Mouse (Mus musculus) cerebellum, postnatal 4 days (tissue): ENCODE measurements around the gene Bcl11a.

ENCODE experiments used
- DNase-seq, 2 experiments: peaks; one replicate each; pipeline ENCODE4 v3.0.0; 2022; ENCODE audit warnings: low spot score in 2 of 2, mixed read lengths in 1 of 2

Gene Bcl11a

DNA sequence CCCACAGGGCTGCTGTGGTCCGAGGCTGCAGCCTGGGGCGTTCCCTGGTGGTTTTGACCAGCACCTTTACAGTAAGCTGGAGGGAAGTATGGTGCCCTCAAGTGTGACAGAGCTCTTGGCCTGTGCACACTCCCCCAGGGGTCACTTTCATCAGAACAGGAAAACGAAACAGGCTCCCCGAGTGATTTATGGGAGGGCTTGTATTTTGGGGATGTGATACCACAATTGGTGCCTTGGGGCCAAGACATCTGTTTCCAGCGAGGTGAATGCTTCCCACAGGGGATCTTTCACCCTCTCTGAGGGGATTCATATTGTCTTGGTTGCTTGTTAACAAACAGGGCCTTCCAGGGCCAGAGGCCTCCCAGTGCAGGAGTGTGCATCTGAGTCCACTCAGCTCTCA lies 122.5 kb downstream of the Bcl11a start:
- DNase-seq = no peak

GRCm38 (mm10) chr11:24201223-24201622 lies 123.4 kb downstream of the Bcl11a start:
- DNase-seq = no peak

DNA sequence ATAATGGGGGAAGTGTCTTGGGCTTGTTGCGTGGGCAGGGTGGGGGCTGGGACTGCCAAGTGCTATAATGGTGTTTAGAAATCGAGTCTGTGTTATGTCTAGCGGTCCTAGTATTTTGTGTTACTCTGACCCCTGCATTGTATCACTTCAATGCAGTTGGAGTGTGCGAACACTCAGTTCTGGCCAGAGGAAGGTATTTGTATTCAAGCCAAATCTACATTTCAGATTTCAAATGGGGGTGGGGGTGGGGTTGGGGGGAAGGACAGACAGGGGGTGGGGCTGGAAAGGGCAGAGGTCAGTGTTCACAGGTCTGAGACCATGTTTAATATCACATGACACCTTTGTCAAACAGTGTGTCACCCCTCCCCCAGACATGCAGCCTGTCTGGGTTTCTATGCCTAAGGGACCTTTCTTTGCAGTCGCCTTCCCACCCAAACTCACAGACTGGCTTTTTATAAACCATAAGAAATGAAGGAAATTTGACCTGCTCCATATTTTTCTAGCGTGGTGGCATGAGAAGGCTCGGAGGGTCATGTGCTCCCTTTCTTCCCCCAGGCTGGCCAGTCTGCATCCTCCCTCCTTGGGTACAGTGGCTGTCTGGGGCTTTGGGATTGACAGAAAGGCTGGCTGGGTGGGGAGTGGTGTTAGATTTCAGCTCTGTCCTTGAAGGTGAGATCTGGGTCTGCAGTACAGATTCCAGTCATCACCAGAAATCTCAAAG lies 124.9 kb downstream of the Bcl11a start:
- DNase-seq = no peak

- DNase-seq = no peak
Observed at GRCm38 (mm10) chr11:24203489-24203888, 125.6 kb downstream of the Bcl11a start.

DNA sequence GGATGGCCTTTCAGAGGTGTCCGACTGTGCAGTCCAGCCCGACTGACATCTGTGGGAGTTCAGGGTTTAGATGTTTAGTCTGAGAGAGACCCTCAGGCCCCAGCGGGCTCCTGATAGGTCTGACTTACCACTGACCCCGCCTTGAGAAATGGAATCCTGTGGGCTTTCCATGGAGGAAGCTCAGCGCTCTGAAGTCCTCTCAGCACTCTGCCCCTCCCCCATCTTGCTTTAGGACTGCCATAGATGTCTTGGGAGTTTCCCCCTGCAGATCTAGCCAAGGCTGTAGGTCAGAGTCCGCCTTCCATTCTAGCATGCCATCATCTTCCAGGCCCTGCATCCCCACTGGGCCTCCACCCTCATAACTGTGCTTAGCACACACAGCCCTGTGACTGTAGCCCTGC lies 131.1 kb downstream of the Bcl11a start:
- no peak for DNase-seq

DNA sequence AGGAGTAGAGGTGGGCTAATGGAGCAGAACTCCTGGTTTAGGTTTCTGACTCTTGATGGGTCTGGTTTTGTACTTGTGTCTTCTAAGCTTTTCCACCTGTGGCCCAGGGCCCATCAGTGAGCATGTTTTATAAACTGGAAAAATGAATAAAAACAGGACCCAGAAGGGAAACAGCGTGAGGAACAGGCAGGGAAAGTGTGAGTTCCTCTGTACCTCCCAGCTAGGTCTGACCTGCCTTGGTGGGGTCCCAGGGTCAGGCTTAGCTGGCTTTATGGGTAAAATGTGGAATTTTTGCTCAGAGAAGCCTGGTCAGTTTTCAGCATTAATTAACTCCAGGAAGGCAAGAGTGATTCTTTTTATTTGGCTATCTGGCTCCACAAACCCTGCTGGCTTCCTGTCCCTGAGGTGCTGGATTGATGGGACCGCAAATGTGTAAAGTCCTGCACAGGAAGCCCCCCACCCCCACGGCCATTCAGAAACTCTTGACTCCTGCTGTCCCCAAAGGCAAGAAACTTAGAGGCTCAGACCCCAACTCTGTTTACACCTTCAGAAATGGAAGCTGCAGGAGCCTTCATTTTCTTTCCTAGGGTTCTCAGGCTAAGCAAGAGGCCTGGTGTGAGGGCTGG lies 136.8 kb downstream of the Bcl11a start:
- DNase-seq = no peak

- DNase-seq = no peak
Observed at GRCm38 (mm10) chr11:24217741-24218333, 140.0 kb downstream of the Bcl11a start.

GRCm38 (mm10) chr11:24221601-24222307 lies 143.9 kb downstream of the Bcl11a start:
- DNase-seq = no peak
